Mouse (Mus musculus) embryonic fibroblast, embryonic 13.5 days (primary cell): ENCODE measurements around the gene Clec11a.

Experiments used
- CTCF ChIP-seq: IDR thresholded peaks from 2 replicates; pipeline ENCODE4 v1.5.1; 2011; ENCODE audit warnings: mild to moderate bottlenecking, control low read depth, low read length, moderate library complexity, borderline replicate concordance; ENCODE audit not compliant: insufficient read depth
- POLR2A ChIP-seq: IDR thresholded peaks from 2 replicates; pipeline ENCODE4 v1.6.1; 2011; ENCODE audit warnings: low read depth, mild to moderate bottlenecking, control low read depth, low read length, moderate library complexity

GRCm38 (mm10) chr7:44336046-44337021, 29.6 kb upstream of the Clec11a start:
- TF ChIP-seq POLR2A (no peak), CTCF (no peak)
